Mouse (Mus musculus) stomach, embryonic 14.5 days (tissue): ENCODE measurements around the gene Nod1. TPM values are rescaled to one million over a fixed set of nuclear protein-coding genes. Genes with fewer than 3 reads are reported as not detected.

ENCODE experiments used
- ATAC-seq: fragments of 200-750 bp; cut with Nextera tagmentation; 2 replicates; pipeline ENCODE4 v1.8.0; 2017; ENCODE audit warnings: low read depth, moderate TSS enrichment; ENCODE audit not compliant: insufficient number of reproducible peaks, insufficient read depth, low FRiP score
- H3K27ac ChIP-seq: fragments of 300-500 bp; sonication (generic); 2 replicates; pipeline ENCODE4 v1.5.1; 2014; ENCODE audit warnings: mild to moderate bottlenecking, low read length, moderate library complexity, mixed read lengths
- H3K27me3 ChIP-seq: fragments of 300-500 bp; sonication (generic); 2 replicates; pipeline ENCODE4 v1.6.1; 2014; ENCODE audit warnings: low read length, control low read depth, mixed read lengths; ENCODE audit not compliant: control insufficient read depth, insufficient read depth
- H3K36me3 ChIP-seq: fragments of 300-500 bp; sonication (generic); 2 replicates; pipeline ENCODE4 v1.6.1; 2014; ENCODE audit warnings: mild to moderate bottlenecking, control low read depth, low read length, moderate library complexity, mixed read lengths; ENCODE audit not compliant: control insufficient read depth, insufficient read depth
- H3K4me1 ChIP-seq: fragments of 300-500 bp; sonication (generic); 2 replicates; pipeline ENCODE4 v1.6.1; 2014; ENCODE audit warnings: low read length, control low read depth, mixed read lengths; ENCODE audit not compliant: control insufficient read depth, insufficient read depth
- H3K4me2 ChIP-seq: fragments of 300-500 bp; sonication (generic); replicated peaks from 2 replicates; pipeline ENCODE4 v1.6.1; 2014; ENCODE audit warnings: low read depth, low read length, control low read depth
- H3K4me3 ChIP-seq: fragments of 300-500 bp; sonication (generic); 2 replicates; pipeline ENCODE4 v1.5.1; 2014; ENCODE audit warnings: low read depth, low read length, control low read depth
- H3K9ac ChIP-seq: fragments of 300-500 bp; sonication (generic); replicated peaks from 2 replicates; pipeline ENCODE4 v1.6.1; 2014; ENCODE audit warnings: low read depth, mild to moderate bottlenecking, control low read depth, low read length, moderate library complexity, mixed read lengths
- H3K9me3 ChIP-seq: fragments of 300-500 bp; sonication (generic); 2 replicates; pipeline ENCODE4 v1.6.1; 2016; ENCODE audit warnings: low read depth, low read length, control low read depth; ENCODE audit not compliant: control insufficient read depth
- WGBS: fragments of 180-500 bp; shearing (Covaris S2); extraction: QIAGEN DNeasy Blood & Tissue Kit; methylation state at CpG from one replicate; pipeline ENCODE4 v1.1.7; 2014; 5-methylcytosine and 5-hydroxymethylcytosine counted together
- polyA plus RNA-seq: library from polyadenylated mRNA; unstranded; fragments of >200 nt; fragmentation: Nextera tagmentation; extraction: Ambion mirVana; gene quantifications from 2 replicates; pipeline ENCODE4 v1.2.1, GENCODE M21; 2014

The Nod1 gene
- polyA plus RNA-seq, 1 experiment from 2014 or later: 5.6 TPM

DNA sequence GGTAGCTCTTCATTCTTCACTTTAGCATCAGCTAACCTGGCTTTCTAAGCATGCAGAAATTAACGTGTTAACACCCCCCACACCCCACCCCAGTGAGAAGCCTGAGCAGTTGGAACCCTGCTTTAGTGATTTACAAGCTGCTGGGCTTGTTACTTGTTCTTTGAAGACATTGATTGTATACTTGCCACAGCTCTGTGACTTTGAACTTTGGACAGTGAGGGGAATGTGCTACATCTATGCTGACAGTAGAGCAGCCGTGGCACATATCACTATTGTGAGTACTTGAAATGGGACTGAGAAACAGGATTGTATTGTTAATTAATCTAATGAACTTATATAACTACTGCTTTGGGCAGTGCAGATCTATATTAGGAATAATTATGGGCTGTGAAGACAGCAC is 89.0 kb downstream of the Nod1 start:
- Histone ChIP-seq H3K4me2 (no peak overlapping the region), H3K4me3 (no peak overlapping the region), H3K9me3 (no peaks in the 10 kb centered on the region), H3K9ac (no peak overlapping the region), H3K27ac (no peak overlapping the region), H3K27me3 (no peaks in the 10 kb centered on the region), H3K36me3 (no peaks in the 10 kb centered on the region), H3K4me1 (0 out of 2 replicates have a peak, but pooled peaks cover 3% of the 10 kb centered on the region)
- WGBS: 83% methylated on average over 2 of the region's 2 CpGs
- ATAC-seq: no peak

DNA sequence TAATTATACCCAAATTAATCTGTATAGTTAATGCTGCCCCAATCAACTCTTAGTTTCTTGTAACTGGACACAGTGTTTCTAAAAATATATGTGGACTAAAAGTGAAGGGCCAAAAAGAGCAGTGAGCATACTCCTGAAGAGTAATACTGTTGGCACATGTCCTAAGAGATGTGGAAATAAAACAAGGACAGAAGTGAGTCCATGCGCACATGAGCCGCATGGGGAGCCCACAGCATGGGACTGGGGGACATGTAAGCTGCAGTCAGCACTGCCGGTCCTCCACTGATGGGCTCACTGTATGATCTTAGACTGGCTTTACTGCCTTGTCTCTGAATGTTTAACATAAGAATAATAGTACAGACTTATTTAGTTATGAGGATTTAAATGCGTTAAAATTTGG is 92.3 kb downstream of the Nod1 start:
- Histone ChIP-seq H3K27ac (no peak overlapping the region), H3K36me3 (no peaks in the 10 kb centered on the region), H3K4me2 (no peak overlapping the region), H3K9ac (no peak overlapping the region), H3K9me3 (no peaks in the 10 kb centered on the region), H3K27me3 (no peaks in the 10 kb centered on the region), H3K4me3 (no peak overlapping the region), H3K4me1 (no peaks in the 10 kb centered on the region)
- WGBS: 93% methylated on average over 4 of the region's 4 CpGs
- ATAC-seq: no peak

DNA sequence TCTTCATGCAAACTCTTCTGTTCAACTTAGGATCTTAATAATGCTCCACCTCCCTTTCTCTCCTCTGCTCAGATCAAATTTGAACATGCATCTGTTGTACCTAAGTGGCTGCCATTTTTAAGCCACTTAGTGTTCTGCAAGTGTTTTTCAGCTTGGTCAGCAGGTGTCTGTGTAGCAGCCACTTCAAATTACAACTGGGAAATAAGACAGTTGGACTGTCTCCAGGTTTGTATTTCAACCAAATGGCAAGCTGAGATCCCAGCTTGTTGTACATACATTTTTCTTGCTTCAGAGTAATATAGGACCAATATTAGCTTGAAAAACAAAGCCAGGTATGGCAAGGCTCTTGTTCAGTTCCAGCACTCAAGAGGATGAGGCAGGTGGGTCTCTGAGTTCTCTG is 93.9 kb downstream of the Nod1 start:
- Histone ChIP-seq H3K9me3 (no peaks in the 10 kb centered on the region), H3K4me2 (no peak overlapping the region), H3K4me3 (no peak overlapping the region), H3K9ac (no peak overlapping the region), H3K36me3 (no peaks in the 10 kb centered on the region), H3K27ac (no peak overlapping the region), H3K4me1 (no peaks in the 10 kb centered on the region; the same call in 1 of the 2 replicates), H3K27me3 (no peaks in the 10 kb centered on the region)
- no peak for ATAC-seq

DNA sequence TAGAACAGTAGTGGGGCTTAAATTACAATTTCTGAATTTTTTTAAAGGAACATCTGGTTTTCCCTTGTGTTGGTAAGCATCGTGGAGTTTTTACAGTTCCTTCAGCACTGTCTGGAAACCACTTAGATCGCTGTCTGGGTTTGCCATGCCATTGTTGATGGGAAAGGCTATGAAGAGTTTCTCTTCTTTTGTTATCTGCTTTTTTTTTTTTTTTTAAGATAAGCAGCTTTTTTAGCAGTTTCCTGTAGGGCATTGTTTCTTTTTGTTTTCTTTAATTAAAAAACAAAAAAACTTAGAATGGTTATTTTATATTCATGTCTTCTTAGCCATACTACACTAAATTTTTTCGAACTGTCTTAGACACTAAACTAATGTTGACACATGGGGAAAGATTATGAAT is 94.8 kb downstream of the Nod1 start:
- 93% methylated on average over 3 of the region's 3 CpGs for WGBS
- Histone ChIP-seq H3K27ac (no peak overlapping the region), H3K4me3 (no peak overlapping the region), H3K4me2 (no peak overlapping the region), H3K9ac (no peak overlapping the region), H3K36me3 (no peaks in the 10 kb centered on the region), H3K9me3 (no peaks in the 10 kb centered on the region), H3K4me1 (no peaks in the 10 kb centered on the region; the same call in 1 of the 2 replicates), H3K27me3 (no peaks in the 10 kb centered on the region)
- ATAC-seq: no peak

DNA sequence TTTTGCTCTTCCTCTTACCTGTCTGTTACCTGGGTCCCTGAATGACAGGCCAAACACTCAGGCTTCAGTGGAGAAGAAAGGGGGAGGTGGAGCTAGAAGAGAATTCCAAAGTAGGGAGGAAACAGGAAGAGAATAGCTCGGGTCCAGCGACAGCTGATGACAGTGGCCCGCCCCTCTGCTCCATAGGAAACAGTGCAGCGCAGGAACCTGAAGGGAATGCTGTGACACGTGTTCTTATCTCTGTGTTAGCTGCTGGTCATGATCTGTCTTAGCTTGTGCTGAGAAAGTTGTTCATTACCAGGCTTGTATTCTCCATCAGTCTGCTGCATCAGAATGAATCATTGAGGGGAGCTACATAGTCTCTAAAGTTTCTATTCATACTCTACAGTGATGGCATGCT is 95.6 kb downstream of the Nod1 start:
- H3K4me2 ChIP-seq: no peak overlapping the region
- WGBS: 30% methylated on average over 5 of the region's 5 CpGs
- no peaks in the 10 kb centered on the region for H3K27me3 ChIP-seq
- no peaks in the 10 kb centered on the region for H3K9me3 ChIP-seq
- H3K36me3 ChIP-seq: no peaks in the 10 kb centered on the region
- no peak for ATAC-seq
- H3K4me3 ChIP-seq: no peak overlapping the region
- no peak overlapping the region for H3K9ac ChIP-seq
- no peaks in the 10 kb centered on the region; the same call in 1 of the 2 replicates for H3K4me1 ChIP-seq
- H3K27ac ChIP-seq: no peak overlapping the region

Other genes with a start within 250 kb of the Nod1 start
- gene Znrf2, start 155.7 kb downstream of the Nod1 start, polyA plus RNA-seq: 5.8 and 6.0 TPM in 2 replicates
- gene Ggct, start 20.3 kb upstream of the Nod1 start, polyA plus RNA-seq: 7.9 and 10.1 TPM in 2 replicates
- gene Gars, start 65.4 kb upstream of the Nod1 start, polyA plus RNA-seq: 123 and 138 TPM in 2 replicates
- gene Crhr2, start 160.4 kb upstream of the Nod1 start, polyA plus RNA-seq: 0.24 and 0.36 TPM in 2 replicates
- 0.62 and 0.63 TPM in 2 replicates for gene Inmt, start 202.4 kb upstream of the Nod1 start, polyA plus RNA-seq
- gene Mindy4, start 230.8 kb upstream of the Nod1 start, polyA plus RNA-seq: 14.1 and 18.0 TPM in 2 replicates